Mouse (Mus musculus) cortical plate, adult 2 months (tissue): Measurements from ENCODE around the gene Mamdc2.

Source experiments
- CTCF ChIP-seq: fragments of 200-500 bp; IDR thresholded peaks from 2 replicates; pipeline ENCODE4 v1.5.1; 2011; ENCODE audit warnings: mild to moderate bottlenecking, control low read depth, low read length; ENCODE audit not compliant: insufficient read depth; ENCODE audit errors: extremely low read depth
- POLR2A ChIP-seq: fragments of 200-500 bp; IDR thresholded peaks from 2 replicates; pipeline ENCODE4 v1.6.1; 2011; ENCODE audit warnings: mild to moderate bottlenecking, low read length, control low read depth; ENCODE audit not compliant: insufficient read depth; ENCODE audit errors: extremely low read depth

DNA sequence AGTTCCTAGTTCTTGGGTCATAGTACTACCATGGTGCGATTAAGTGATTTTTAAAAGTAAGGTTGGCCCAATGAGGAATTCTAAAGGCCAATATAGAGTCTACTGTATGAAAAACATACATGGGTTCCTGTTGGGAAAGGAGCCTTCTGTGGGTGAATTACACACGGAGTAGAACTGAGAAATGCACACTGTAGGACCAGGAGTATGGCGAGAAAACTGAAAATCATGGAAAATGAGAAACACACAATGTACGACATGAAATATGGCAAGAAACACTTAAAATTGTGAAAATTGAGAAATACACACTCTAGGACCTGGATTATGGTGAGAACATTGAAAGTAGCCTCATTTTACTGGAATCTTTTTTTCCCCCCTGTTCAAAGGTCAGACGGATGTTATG lies 91.0 kb downstream of the Mamdc2 start:
- TF ChIP-seq POLR2A (no peak), CTCF (no peak)
